Mouse (Mus musculus) E14TG2a.4 (cell line): ENCODE measurements around the gene Plcd3.

Source experiments
- CTCF ChIP-seq: conservative IDR thresholded peaks from 2 replicates; pipeline ENCODE4 v1.5.1; 2014; ENCODE audit warnings: low read length
- NANOG ChIP-seq: IDR thresholded peaks from 2 replicates; pipeline ENCODE4 v1.6.1; 2014; ENCODE audit warnings: borderline replicate concordance, low read length, mixed read lengths
- POU5F1 ChIP-seq: IDR thresholded peaks from 2 replicates; pipeline ENCODE4 v1.6.1; 2014; ENCODE audit warnings: low read length, borderline replicate concordance

GRCm38 (mm10) chr11:103106386-103106785, 4.9 kb upstream of the Plcd3 start:
- TF ChIP-seq CTCF (no peak), NANOG (no peak), POU5F1 (no peak)
